7 mouse cellular contexts compared by ENCODE assay signal in the genomic region with DNA sequence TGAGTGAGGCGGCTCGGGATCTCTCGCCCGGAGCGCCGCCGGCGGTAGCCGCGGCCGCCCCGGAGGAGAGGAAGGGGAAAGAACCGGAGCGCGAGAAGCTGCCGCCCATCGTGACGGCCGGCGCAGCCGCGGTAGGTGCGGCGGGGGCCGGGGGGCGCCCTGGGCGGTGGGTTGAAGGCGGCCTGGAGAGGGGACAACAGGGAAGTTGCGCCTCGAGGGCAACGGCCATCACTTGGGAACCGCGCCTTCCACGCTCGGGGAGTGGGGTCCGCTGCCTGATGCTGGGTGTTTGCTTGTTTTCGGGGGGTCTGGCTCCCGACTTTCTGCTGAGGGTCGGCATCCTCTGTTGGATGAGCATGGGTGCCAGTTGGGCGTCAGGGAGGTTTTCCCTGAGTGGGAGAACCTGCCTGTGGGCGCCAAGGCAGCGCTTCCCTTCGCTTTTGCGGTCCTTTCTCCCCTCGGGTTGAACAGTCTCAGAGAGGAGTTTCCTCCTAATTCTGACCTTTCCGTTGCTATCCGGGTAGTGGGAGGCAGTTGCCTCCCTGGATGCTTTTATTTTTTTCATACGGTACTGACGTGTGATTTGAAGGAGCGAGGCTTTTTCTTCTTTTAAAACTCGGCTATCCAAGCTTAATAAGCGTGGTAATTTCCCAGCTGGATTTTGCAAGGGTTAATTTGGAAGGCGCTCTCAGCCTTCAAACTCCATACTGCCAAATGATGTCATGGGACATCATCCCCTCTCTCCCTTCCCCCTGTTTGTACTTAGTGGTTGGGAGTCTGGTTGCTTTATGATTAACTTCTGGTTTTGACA. TPM values are rescaled to one million over a fixed set of nuclear protein-coding genes. Genes with fewer than 3 reads are reported as not detected.
A peak's percentile ranks its signal among the peaks of the same experiment; 100 is the strongest.
DNase-seq lines count a peak whose midpoint lies in the region; ATAC-seq lines count a peak whose summit lies in the region.

No protein-coding gene starts in this region.

- no peaks in the 10 kb centered on the region for H3K27me3 ChIP-seq in forebrain, embryonic 16.5 days (replicated peaks; ENCODE audit: control insufficient read depth, insufficient read depth, low read length)
- H3K27me3 ChIP-seq in hindbrain, embryonic 15.5 days, result no peaks in the 10 kb centered on the region
- peaks cover 43% of the 10 kb centered on the region for H3K27me3 ChIP-seq in liver, embryonic 13.5 days

- H3K4me1 ChIP-seq in forebrain, embryonic 16.5 days (replicated peaks; ENCODE audit: control insufficient read depth, insufficient read depth, low read length), result peaks cover 5% of the 10 kb centered on the region
- H3K4me1 ChIP-seq in hindbrain, embryonic 15.5 days (replicated peaks), result peaks cover 16% of the 10 kb centered on the region
- peaks cover 11% of the 10 kb centered on the region for H3K4me1 ChIP-seq in liver, embryonic 13.5 days (replicated peaks)

- peak overlapping the region; percentile 93 for H3K4me3 ChIP-seq in forebrain, embryonic 16.5 days (replicated peaks; ENCODE audit: low read length)
- H3K4me3 ChIP-seq in hindbrain, embryonic 15.5 days, result peak overlapping the region; percentile 97
- H3K4me3 ChIP-seq in liver, embryonic 13.5 days (replicated peaks), result peak overlapping the region; percentile 74

- H3K36me3 ChIP-seq in forebrain, embryonic 16.5 days (ENCODE audit: control insufficient read depth, insufficient read depth), result no peaks in the 10 kb centered on the region
- H3K36me3 ChIP-seq in hindbrain, embryonic 15.5 days, result no peaks in the 10 kb centered on the region
- H3K36me3 ChIP-seq in liver, embryonic 13.5 days, result no peaks in the 10 kb centered on the region

- H3K27ac ChIP-seq in forebrain, embryonic 16.5 days (ENCODE audit: low read length), result peak overlapping the region; percentile 91
- H3K27ac ChIP-seq in hindbrain, embryonic 15.5 days (replicated peaks), result peak overlapping the region; percentile 96
- H3K27ac ChIP-seq in liver, embryonic 13.5 days, result no peak overlapping the region

- peak overlapping the region; percentile 94 for H3K9ac ChIP-seq in forebrain, embryonic 16.5 days (replicated peaks; ENCODE audit: low read depth, low read length)
- H3K9ac ChIP-seq in hindbrain, embryonic 15.5 days, result peak overlapping the region; percentile 97
- peak overlapping the region; percentile 79 for H3K9ac ChIP-seq in liver, embryonic 13.5 days

- no peaks in the 10 kb centered on the region for H3K9me3 ChIP-seq in forebrain, embryonic 16.5 days (ENCODE audit: control insufficient read depth, low read length)
- no peaks in the 10 kb centered on the region for H3K9me3 ChIP-seq in hindbrain, embryonic 15.5 days
- no peaks in the 10 kb centered on the region for H3K9me3 ChIP-seq in liver, embryonic 13.5 days (replicated peaks)

- peak; percentile 71 for ATAC-seq in forebrain, embryonic 16.5 days
- ATAC-seq in hindbrain, embryonic 15.5 days (ENCODE audit: low FRiP score, low read depth), result peak; percentile 78
- no peak; the same call in 1 of the 2 replicates for ATAC-seq in liver, embryonic 13.5 days (ENCODE audit: low read depth)

- peak overlapping the region; percentile 83 for H3K4me2 ChIP-seq in forebrain, embryonic 16.5 days (ENCODE audit: low read length)
- peak overlapping the region; percentile 59 for H3K4me2 ChIP-seq in hindbrain, embryonic 15.5 days
- peak overlapping the region; percentile 96 for H3K4me2 ChIP-seq in liver, embryonic 13.5 days

- DNase-seq in urinary bladder, adult 18-20 months (ENCODE audit: low spot score in 2 of 2), result peak; percentile 12 to 55
- no peak for DNase-seq in urinary bladder, postnatal 10 days (ENCODE audit: low spot score)
- DNase-seq in cerebellum, adult 11-12 months, result peak; percentile 76
- peak; percentile 18 for DNase-seq in liver, embryonic 13.5 days
- peak; percentile 50 for DNase-seq in retina, embryonic 14.5 days (ENCODE audit: low spot score)

- WGBS in forebrain, embryonic 16.5 days, result under 1% methylated on average over 52 of the region's 53 CpGs
- WGBS in hindbrain, embryonic 15.5 days, result under 1% methylated on average over 51 of the region's 53 CpGs
- under 1% methylated on average over 51 of the region's 53 CpGs for WGBS in liver, embryonic 13.5 days (ENCODE audit: insufficient replicate concordance)

RNA-seq across cellular contexts. Expression of a gene that starts 0.6 kb away (rescaled TPM):
- 13.0 and 14.7 TPM in 2 replicates for polyA plus RNA-seq in forebrain, embryonic 16.5 days (2015; fragmentation: Nextera tagmentation; extraction: Ambion mirVana)
- 11.8 and 13.1 TPM in 2 replicates for polyA plus RNA-seq in hindbrain, embryonic 15.5 days (2015; fragmentation: Nextera tagmentation; extraction: Ambion mirVana)
- polyA plus RNA-seq in liver, embryonic 13.5 days (2015; fragmentation: Nextera tagmentation; extraction: Ambion mirVana), result 0.35 and 0.46 TPM in 2 replicates
